Mouse (Mus musculus): Measurements from ENCODE around the gene Tex26.

GRCm38 (mm10) chr5:149414369-149415167 is 24.9 kb upstream of the Tex26 start:
- no peak for TF ChIP-seq CTCF (IDR thresholded peaks at IDR 0.05; ENCODE audit: low read depth)
- no peak for TF ChIP-seq EP300 (IDR thresholded peaks at IDR 0.05; ENCODE audit: low read depth)
